Mouse (Mus musculus) cerebellum, postnatal 36 days (tissue): ENCODE data around the gene Slc25a35.
"Not testable (repeated sequence)": the region's sequence is repeated elsewhere in the genome, so short reads cannot be mapped to it uniquely, and the experiment has no call there.

Experiments
- DNase-seq, 2 experiments: peaks; one replicate each; pipeline ENCODE4 v3.0.0; 2021 to 2022; ENCODE audit warnings: mixed read lengths in 2 of 2

The Slc25a35 gene

DNA sequence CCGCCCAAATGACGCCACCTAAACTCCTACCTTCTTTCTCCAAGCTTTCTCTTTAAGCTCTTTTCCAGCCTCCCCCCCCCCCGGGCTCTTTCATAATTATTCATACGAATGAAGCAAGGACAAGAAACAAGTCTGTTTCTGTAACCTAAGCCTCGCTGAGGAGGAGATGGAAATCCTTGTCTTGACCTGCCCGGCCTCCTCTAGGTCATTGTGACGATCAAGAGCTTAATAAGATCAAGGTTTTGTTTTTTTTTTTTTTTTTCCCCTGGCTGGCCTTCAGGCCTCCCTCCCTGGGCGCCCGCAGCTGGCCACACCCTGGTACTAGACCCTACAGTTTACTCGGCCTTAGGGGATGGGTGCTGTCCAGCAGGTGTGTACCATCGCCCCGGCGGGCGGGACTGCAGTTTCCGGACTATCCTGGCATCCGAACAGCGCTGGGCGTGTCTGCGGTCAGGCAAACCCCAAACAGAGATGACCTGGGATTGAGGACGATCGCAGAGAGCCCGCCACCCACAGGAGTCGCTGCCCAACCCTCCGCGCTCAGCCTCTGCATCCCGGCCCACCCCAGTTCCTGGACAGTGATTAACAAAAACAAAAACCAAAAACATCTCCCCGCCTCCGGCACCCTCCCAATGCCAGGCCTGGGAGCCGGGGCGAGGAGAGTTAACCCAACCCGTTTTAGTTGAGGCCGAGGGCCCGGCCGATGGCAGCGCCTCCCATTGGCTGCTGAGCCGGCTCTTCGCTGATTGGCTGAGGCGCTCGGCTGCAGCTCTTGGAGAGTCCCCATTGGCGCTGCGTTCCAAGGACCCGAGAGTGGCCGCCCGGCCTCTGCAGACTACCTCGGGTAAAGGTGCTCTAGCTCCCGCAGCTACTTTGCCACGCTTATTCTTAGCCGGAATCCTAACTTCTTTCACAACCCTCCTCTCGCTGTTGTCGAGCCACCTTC lies at the start of gene Slc25a35:
Gene Slc25a35, plus strand, starts transcription at position 795 of the 946 bp plus-strand sequence.
- peak; percentile 91 to 93 for DNase-seq

DNA sequence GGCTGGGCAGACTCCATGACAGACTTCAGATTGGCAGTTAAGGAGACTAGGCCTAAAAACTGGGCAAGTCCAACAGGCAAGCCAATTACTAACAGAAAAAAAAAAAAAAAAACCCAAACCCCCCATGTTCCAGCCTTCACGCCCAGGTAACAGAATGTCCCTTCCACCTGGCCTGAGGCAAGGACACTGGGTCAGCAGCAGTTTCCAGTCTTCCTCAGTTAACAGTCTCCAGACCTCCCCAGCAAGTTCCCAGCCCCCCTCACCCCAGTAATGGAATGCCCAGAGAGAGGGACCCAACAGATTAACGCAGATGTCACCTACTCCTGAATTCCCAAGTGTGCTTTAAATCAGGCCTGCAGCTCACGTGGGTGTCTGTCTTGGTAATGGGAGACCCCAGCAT lies 44.7 kb upstream of the Slc25a35 start:
- DNase-seq: no peak

DNA sequence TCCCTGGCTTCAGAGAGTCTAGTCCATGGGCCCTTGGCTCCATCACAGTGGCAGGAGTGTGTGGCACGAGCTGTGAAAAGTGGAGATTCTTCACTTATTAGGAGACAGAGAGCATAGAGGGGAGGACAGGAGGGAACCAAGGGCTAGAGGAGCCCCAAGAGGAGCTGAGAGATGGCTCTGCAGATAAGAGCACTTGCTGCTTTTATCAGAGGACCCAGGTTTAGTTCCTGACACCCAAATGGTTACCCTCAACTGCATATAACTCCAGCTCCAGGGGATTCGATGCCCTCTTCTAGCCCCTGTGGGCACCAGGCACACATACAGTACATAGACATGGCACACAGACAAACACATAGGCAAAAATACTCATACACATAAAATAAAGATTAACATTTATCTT lies 43.2 kb upstream of the Slc25a35 start:
- DNase-seq: no peak

DNA sequence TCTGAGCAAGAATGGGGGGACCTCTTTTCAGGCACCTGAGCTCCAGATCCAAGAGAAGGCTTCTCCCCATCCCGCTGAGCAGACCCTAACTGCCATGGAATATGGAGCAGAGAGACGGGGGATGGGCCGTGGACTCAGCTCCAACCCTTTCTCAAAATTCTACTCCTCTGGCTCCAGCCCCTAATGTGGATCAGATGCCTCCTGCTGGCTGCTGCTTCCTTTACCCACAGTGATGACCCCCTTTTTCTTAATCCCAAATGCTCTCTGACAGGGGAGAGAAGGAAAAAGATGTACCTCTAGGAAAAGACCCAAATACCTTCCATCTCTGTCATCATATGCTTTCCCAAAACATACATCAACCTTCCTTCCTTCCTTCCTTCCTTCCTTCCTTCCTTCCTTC lies 41.0 kb upstream of the Slc25a35 start, which contains the start of gene Odf4:
Gene Odf4, minus strand, starts transcription at position 101 of the 400 bp plus-strand sequence.
- DNase-seq: no peak

DNA sequence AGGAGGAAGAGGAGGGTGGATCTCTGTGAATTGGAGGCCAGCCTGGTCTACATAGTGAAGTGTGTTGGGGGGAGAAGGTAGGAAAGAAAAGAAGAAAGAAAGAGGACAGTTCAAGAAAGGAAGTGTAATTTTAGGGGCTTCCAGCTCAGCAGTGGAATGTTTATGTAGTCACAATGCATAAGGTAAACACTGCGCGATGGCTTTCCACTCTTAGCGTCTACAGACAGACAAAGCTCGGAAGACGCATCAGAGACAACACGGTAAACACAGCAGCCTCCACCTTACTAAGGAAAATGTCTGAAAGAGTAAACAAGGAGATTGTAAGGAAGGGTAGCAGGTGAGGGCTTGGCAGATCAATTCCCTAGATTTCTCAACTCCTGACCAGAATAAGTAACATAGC lies 38.0 kb upstream of the Slc25a35 start:
- no peak for DNase-seq

DNA sequence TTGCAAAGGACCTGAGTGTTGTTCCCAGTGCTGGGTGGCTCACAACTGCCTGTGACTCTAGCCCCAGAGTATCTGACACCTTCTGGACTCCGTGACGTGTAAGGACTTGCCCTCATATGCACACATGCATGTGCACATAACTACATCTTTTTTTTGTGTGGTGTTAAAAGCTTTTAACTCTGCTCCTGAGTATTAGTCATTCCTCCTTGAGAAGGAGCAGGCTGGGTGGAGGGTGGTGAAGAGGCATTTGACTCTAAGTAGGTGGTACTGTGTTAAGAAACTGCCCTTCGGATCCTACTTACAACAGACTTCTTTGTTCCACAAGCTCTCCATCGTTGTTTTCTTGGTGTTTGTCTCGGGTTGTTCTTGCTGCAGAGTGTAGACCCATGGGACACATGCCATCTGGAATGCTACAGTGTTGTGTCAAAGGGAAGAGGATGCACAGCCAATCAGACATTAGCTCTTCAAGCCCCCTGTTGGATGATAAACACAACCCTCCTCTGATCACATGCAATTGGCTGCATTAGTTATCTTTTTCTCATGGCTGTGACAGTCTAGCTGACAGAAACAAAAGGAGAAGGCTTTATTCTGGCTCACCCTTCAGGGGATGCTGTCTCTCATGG lies 33.9 kb upstream of the Slc25a35 start:
- no peak for DNase-seq

DNA sequence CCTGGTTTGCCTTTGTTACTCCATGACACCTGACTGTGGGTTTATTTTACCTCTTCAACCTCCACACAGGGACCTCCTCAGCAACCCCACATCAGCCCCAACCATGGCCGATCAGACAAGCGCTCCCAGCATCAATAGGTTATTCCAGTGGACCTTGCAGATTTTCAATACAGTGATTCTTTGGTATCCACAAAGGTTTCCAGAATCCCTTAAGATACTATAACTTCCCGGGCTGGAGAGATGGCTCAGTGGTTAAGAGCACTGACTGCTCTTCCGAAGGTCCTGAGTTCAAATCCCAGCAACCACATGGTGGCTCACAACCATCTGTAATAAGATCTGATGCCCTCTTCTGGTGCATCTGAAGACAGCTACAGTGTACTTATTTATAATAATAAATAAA lies 31.0 kb upstream of the Slc25a35 start:
- not testable (repeated sequence) for DNase-seq

DNA sequence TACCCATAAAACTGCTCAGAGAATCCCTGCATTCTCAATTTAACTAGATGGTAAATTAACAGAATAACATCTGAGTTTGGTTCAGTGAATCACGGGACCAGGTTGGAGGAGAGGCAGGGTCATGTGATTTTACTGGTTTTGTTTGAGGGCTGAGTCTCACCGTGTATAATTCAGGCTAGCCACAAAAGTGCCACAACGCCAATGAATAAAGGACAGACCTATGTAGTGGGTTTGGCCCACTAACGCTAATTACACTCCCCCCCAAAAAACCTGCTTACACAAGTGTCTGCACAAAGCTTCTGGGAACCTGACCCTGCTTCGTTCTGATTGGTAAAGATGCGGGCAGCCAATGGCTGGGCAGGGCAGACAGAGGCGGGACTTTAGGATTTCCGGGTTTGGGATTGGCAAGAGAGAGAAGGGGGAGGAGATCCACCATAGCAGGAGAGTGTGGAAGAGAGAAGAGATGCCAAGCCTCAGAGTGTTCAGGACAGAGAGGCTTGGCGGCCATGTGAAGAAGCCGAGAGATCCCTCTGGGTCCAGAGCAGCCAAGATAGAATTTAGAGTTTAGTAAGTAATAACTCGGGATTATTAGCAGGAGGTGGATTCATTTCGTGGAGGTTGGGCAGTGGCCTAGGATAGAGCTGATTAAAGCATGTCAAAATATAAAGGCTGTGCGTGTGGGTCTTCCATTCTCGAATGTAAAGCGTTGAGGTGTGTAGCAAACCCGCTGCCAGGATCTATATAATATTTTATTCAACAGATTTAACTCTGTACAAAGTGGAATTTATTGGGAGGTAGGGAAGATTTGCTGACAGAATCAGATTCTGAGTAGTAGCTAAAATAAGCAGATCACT lies 28.3 kb upstream of the Slc25a35 start:
- DNase-seq: peak; percentile 83 to 87

DNA sequence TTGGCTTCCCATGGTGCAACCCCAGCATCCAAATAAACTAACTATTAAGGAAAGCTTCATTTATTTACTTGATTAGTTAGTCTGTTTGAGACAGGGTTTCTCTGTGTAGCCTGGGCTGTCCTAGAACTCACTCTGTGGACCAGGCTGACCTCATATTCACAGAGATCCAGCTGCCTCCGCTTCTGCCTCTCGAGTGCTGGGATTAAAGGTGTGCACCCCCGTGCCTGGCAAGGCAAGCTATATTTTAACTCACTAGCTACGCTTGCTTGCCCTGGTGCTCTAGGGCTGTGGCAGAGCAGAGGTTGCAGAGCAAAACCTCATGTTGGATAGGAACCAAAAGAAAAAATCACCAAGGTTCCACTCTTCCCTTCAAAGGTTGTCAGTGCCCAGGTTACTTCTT lies 27.4 kb upstream of the Slc25a35 start:
- peak in 1 of 2 experiments; percentile 18 for DNase-seq

DNA sequence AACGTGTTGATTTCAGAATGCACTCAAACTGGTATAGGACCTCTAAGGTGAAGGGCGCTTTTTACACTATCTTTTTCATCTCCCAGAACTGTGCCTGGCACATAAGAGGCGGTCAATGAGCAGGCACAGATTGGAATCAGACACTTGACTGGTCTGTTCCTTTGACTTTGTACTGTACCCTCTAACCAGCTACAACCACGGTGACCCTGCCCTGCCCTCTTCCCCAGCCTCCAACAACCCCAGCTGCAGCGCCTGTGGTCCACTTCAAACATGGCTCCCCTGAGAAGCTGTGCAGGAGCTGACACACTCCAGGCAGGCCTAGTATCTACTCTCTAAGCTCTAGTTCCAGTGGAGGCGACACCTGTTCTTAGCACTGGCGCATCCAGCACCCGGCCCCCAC lies 25.2 kb upstream of the Slc25a35 start:
- no peak for DNase-seq

DNA sequence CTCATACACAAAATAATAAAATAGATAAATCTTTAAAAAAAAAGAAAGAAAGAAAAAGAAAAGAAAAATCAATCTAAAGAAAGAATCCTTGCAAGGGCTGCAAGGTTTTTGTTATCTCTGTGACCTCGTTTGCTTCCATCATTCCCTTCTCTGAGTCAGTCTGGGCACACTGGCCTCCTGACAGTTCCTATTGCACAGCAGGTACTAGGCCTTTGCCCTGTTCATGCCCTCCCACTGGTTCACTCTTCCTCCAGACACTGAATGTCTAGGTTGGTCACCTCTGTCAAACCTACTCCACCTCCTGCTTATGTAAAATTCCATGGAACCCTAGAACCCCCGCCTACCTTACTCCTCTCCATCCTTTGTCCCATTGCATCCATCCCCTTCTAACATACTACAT lies 22.7 kb upstream of the Slc25a35 start:
- DNase-seq: no peak

DNA sequence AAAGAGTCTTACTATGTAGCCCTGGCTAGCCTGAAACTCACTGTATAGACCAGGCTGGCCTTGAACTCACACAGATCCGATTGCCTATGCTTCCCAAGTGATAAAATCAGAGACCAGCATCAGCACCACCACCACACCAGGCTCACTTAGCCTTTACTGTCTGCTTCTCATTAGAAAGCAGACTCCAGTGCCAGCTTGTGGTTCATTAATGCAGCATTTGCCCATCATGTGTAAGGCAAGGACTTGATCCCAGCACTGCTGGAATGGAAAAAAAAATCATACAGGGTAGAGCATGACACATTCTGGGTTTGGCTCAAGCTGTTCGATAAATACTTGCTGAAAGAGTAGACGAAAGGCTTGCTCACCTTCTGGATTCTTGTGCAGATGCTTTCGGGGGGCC lies 21.9 kb upstream of the Slc25a35 start:
- DNase-seq: no peak

DNA sequence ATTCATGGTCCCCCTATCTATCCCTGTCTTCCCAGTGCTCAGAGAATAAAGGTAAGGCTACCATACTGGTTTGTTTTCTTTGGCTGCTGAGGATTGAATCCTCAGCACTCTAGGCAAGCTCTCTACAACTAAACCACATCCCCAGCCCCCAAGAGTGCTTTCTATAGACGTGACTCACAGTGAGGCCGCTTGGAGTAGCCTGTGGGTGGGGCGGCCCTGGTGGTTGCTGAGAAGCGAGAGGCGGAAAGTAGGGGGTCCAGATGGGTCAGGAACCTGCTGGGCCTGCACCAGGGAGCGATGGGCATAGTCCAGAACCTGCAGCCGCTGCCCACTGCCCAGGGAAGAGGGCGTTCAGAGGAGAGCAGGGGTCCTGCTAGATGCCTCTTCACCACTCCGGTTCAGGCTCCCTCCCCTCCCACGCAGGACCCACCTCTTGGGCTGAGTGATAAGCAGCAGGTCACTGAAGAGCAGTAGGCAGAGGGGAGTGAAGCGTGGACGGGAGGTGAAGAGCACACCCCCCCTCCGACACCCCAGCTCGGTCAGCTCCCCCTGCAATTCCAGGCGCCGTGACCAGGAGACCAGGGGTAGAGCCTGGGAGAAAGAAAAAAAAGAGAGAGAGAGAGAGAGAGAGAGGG lies 21.0 kb upstream of the Slc25a35 start:
- DNase-seq: peak in 1 of 2 experiments; percentile 24

DNA sequence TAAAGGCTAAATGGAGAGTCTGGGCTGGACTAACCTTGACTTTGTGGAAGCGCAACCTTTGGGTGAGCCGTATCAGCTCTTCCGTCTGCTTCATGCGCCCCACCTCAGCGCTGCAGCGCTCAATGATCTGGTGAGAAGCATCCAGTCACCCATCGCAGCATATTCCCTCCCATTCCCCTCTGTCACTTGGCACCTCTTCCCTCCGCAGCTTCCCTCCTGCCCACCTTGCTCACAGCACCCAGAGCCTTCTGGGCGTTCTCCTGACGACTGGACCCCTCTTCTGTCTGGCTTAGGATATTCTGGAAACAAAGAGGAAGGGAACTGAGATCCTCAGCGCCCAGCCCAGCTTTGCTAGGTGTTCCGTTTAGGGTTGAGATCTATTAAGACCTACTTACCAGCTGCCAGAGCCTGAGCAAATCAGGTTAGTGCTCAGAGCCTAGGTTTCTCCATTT lies 20.4 kb upstream of the Slc25a35 start:
- DNase-seq: peak; percentile 49 to 55

DNA sequence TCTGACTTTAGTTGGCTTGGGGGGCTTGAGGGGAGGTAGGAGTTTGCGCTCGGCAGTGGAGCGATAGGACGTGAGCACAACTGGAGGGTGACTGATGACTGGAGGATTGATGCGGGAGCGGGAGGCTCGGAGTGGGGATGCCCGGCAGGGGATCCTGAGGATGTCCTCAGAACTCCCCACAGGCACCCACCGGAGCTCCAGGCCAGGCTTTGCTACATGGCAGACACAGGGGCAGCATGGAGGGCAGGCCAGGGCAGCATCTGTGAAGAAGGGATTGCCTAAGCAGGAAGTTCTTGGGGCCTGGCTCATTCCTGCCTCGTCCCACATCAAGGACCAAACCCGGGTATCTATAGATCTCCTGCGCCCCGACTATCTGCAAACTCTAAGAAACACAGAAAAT lies 14.0 kb upstream of the Slc25a35 start:
- DNase-seq: no peak

DNA sequence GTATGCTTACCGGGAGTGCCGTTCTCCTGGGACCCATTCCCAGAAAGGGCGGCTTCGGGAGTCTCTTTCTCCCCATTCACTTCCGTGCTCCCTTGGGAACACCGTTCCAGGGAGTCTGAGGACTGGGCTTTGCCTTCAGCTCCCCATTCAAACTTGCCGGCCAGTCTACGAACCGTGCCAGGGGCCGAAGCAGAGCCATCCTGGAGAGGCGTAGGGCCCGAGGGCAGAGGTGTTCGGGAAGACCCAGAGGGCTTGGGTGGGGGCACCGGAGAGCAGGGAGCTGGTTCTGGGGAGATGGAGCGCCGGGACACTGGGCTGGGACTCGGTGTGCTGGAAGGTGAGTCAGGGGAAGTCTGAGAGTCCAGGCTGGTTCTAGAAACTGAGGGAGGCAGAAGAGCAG lies 13.5 kb upstream of the Slc25a35 start:
- no peak for DNase-seq

DNA sequence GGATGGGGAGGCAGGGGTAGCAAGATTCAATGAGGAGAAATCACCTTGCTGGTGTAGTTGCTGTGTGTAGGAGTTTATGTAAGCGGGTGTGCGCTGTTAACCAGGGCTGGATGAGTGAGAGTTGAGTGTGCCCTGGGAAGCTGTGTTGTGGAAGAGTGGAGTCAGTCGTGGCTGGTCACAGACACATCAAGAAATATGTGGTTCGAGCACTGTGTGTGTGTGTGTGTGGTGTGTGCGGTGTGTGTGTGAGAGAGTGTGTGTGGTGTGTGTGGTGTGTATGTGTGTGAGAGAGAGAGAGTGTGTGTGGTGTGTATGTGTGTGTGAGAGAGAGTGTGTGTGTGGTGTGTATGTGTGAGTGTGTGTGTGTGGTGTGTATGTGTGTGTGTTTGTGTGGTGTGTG lies 12.5 kb upstream of the Slc25a35 start:
- no peak for DNase-seq

DNA sequence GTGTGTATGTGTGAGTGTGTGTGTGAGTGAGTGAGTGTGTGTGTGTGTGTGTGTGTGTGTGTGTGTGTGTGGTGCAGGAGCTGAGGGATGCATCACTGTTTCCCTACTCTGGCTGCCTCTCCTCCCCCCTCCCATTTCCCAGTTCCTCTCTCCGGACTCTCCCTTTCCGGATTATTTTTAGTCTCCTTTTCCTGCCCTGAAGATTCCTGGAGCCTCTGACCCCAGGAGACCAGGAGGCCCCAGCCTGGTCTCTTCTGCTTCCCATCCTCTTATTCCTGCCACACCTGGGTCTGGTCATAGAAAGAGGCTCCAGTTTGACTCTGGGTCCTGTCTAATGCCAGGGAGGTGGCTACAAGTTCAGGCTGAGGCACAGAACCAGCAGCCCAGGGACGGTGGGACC lies 11.8 kb upstream of the Slc25a35 start:
- DNase-seq: no peak

DNA sequence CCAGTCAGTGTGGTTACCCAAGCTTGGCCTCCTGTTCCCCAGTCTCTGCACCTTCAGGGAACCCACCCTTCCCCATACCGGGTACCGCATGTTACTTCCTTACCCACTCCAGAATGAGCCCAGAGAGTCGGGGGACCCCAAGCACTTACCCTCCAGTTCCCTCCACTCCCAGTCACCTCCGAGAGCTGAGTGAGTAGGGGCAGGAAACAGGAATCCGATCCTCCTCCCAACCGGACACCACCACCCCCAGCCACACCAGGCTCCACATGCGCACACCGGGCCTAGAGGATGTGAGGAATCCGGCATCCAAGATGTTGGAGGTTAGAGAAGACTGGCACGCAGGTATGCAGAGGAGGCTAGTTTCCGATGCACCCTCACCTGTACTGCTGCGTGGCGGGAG lies 11.2 kb upstream of the Slc25a35 start:
- no peak for DNase-seq

DNA sequence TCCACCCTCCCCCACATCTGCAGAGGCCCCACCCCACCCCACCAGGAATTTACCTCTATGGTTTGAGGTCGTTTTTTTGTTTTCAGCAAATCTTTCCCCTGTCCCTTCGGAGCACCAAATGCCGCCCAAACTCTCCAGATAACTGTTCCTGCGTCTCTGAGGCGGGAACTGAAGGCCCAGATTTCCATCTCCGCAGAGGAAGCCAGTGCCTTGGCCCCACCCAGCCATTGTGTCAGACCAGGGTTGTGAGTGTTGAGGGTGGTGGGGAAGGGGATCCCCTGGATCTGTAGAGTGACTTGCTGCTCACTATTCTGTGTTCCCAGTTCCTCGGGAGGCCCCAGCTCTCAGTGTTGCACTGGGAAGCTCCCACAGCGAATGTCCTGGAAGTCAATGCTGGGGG lies 10.6 kb upstream of the Slc25a35 start, which contains the start of gene Arhgef15:
Gene Arhgef15, minus strand, starts transcription at position 173 of the 400 bp plus-strand sequence.
- no peak for DNase-seq

DNA sequence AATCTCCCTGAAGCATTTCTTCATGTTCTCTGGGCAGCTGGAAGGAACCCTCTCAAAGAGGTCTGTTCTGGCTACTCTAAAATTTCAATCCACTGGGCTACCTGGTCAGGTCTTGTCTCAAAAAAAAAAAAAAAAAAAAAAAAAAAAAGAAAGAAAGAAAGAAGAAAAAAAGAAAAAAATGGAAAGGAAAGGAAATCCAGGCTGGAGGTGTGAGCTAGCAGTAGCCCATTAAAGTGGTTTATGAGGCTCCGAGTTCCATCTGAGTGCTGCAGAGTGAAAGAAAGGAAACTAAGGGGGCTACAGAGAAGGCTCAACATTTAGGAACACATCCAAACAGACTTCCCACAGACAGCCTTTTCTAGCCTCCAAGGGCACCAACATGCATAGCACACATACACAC lies 10.0 kb upstream of the Slc25a35 start:
- DNase-seq: no peak

DNA sequence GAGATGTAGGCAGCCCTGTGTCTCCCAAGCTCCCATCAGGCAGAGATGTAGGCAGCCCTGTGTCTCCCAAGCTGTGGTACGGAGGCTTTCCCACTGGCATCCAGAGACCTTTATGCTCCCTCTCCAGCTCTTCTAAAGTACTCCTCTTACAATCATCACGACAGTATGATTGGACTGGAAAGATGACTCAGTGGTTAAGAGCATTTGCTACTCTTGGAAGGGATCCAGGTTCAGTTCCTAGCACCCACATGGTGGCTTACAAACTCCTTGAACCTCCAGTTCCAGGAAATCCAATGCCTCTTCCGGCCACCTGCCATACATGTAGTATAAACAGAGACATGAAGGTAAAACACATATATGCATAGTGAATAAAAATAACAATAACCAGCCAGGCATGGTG lies 6.3 kb upstream of the Slc25a35 start:
- DNase-seq: no peak
